ENCODE assay signal across 19 mouse cellular contexts in genomic region chr7:101002274-101002673, GRCm38 (mm10). TPM values are rescaled to one million over a fixed set of nuclear protein-coding genes. Genes with fewer than 3 reads are reported as not detected.
A peak's percentile ranks its signal among the peaks of the same experiment; 100 is the strongest.
DNase-seq lines count a peak whose midpoint lies in the region; ATAC-seq and TF ChIP-seq lines count a peak whose summit lies in the region.
"Had no signal": no experiment of that assay in that cellular context is flagged by ENCODE, and none has a peak within 500 bp of the region (broad histone marks: within the 10 kb centered on the region; RNA-seq: fewer than 3 reads in every experiment).

No protein-coding gene starts in this region.

- H3K4me3 ChIP-seq in heart, embryonic 12.5 days = no peak overlapping the region
- no peak overlapping the region for H3K4me3 ChIP-seq in testis, adult 2 months (ENCODE audit: control insufficient read depth, low read depth, low read length)
- H3K4me3 ChIP-seq: embryonic facial prominence, embryonic 13.5 days; forebrain, embryonic 13.5 days; liver, embryonic 15.5 days had no signal

- TF ChIP-seq CTCF in testis, adult 2 months (IDR thresholded peaks at IDR 0.05; ENCODE audit: control insufficient read depth, insufficient read depth, insufficient replicate concordance, low read depth, low read length) = no peak

- ATAC-seq in heart, embryonic 12.5 days (ENCODE audit: insufficient number of reproducible peaks, low FRiP score) = no peak
- ATAC-seq: activated CD4-positive, CD25-positive, alpha-beta regulatory T cell, adult 4 months; forebrain, embryonic 13.5 days; inflammation-experienced regulatory T-cells, adult 6 months; midbrain, embryonic 16.5 days had no signal

- H3K4me2 ChIP-seq in heart, embryonic 12.5 days = no peak overlapping the region
- H3K4me2 ChIP-seq: embryonic facial prominence, embryonic 13.5 days; forebrain, embryonic 13.5 days; liver, embryonic 15.5 days had no signal

- H3K4me1 ChIP-seq in heart, embryonic 12.5 days (replicated peaks) = peaks cover 13% of the 10 kb centered on the region
- H3K4me1 ChIP-seq in testis, adult 2 months (ENCODE audit: control insufficient read depth, insufficient read depth, low read length) = peaks cover 18% of the 10 kb centered on the region
- H3K4me1 ChIP-seq: forebrain, embryonic 13.5 days had no signal

- peaks cover 8% of the 10 kb centered on the region for H3K27me3 ChIP-seq in heart, embryonic 12.5 days (replicated peaks)
- no peaks in the 10 kb centered on the region for H3K27me3 ChIP-seq in testis, adult 2 months (ENCODE audit: control insufficient read depth, insufficient read depth, low read length)
- H3K27me3 ChIP-seq: embryonic facial prominence, embryonic 13.5 days; liver, embryonic 15.5 days had no signal

- DNase-seq in heart, adult 11 months = peak; percentile 99
- DNase-seq in testis, postnatal 14 days (ENCODE audit: low spot score) = no peak
- peak; percentile 67 to 69 for DNase-seq in heart, postnatal 10 days
- no peak for DNase-seq in frontal cortex, postnatal 36 days (ENCODE audit: low spot score in 2 of 2)
- no peak for DNase-seq in layer of hippocampus, adult 8-10 months (ENCODE audit: low spot score in 2 of 2)
- DNase-seq in urinary bladder, postnatal 14 days (ENCODE audit: low spot score) = no peak
- DNase-seq: B cell, adult 2 months; retina, postnatal 1 day had no signal

- intact Hi-C loops in heart, postnatal 10 days (cut with DNase I) = no loop called here

- no peak overlapping the region for H3K9ac ChIP-seq in heart, embryonic 12.5 days
- H3K9ac ChIP-seq: embryonic facial prominence, embryonic 13.5 days; forebrain, embryonic 13.5 days; liver, embryonic 15.5 days had no signal

- no peaks in the 10 kb centered on the region for H3K9me3 ChIP-seq in heart, embryonic 12.5 days (replicated peaks)
- H3K9me3 ChIP-seq: embryonic facial prominence, embryonic 13.5 days; forebrain, embryonic 13.5 days; G1E; liver, embryonic 15.5 days had no signal

- no peak overlapping the region; the same call in 1 of the 2 replicates for H3K27ac ChIP-seq in heart, embryonic 12.5 days (ENCODE audit: poor library complexity, severe bottlenecking)
- peak overlapping the region; percentile 23; the same call in 1 of the 2 replicates for H3K27ac ChIP-seq in testis, adult 2 months (ENCODE audit: control insufficient read depth, insufficient read depth, low read depth, low read length)
- H3K27ac ChIP-seq: forebrain, embryonic 13.5 days; liver, embryonic 15.5 days; macrophage had no signal

- no peaks in the 10 kb centered on the region for H3K36me3 ChIP-seq in heart, embryonic 12.5 days
- H3K36me3 ChIP-seq in testis, adult 2 months (ENCODE audit: control insufficient read depth, insufficient read depth, low read length) = no peaks in the 10 kb centered on the region
- H3K36me3 ChIP-seq: embryonic facial prominence, embryonic 13.5 days; G1E; liver, embryonic 15.5 days had no signal

- TF ChIP-seq POLR2A in testis, adult 2 months (IDR thresholded peaks at IDR 0.05; ENCODE audit: control insufficient read depth, low read depth, low read length) = no peak

- WGBS in heart, embryonic 12.5 days = 55% methylated on average over 6 of the region's 6 CpGs

RNA-seq across cellular contexts. Expression of gene P2ry2, which starts 10.4 kb away (rescaled TPM):
- 1.1 and 1.2 TPM in 2 replicates for polyA plus RNA-seq in heart, embryonic 12.5 days (2016; fragmentation: Nextera tagmentation; extraction: Ambion mirVana)
- 2.3 and 3.5 TPM in 2 replicates for polyA plus RNA-seq in testis, adult 2 months (2012; rRNA removed)
- total RNA-seq in heart, postnatal 10 days (2021) = 10 to 100 TPM; 13.5 to 15.8 TPM
- total RNA-seq in layer of hippocampus, adult 8-10 months (2022) = 1 to 10 TPM in 2 of 4 experiments, under 1 TPM in 2; 0.60 to 4.5 (median 1.9) TPM
- polyA plus RNA-seq: forebrain, embryonic 13.5 days; G1E; inflammation-experienced regulatory T-cells, adult 6 months; neural tube, embryonic 14.5 days had no signal

RNA-seq across cellular contexts. Expression of gene P2ry6, which starts 27.8 kb away (rescaled TPM):
- 2.3 and 2.6 TPM in 2 replicates for polyA plus RNA-seq in heart, embryonic 12.5 days (2016; fragmentation: Nextera tagmentation; extraction: Ambion mirVana)
- 2.1 and 2.9 TPM in 2 replicates for polyA plus RNA-seq in testis, adult 2 months (2012; rRNA removed)
- 1 to 10 TPM; 3.7 to 3.9 TPM for total RNA-seq in heart, postnatal 10 days (2021)
- total RNA-seq in layer of hippocampus, adult 8-10 months (2022) = 1 to 10 TPM; 3.1 to 8.7 (median 6.5) TPM

Comparison
In these comparisons a context has a peak if more than half of its experiments do, and no peak if none do; other contexts are left out.
1. DNase-seq: peak in heart, adult 11 months (single experiment) and heart, postnatal 10 days (2 of 2); none in testis, postnatal 14 days (single experiment), frontal cortex, postnatal 36 days (0 of 2), layer of hippocampus, adult 8-10 months (0 of 2) and urinary bladder, postnatal 14 days (single experiment).